Mouse (Mus musculus): Measurements from ENCODE around the gene Usp32. TPM values are rescaled to one million over a fixed set of nuclear protein-coding genes. Genes with fewer than 3 reads are reported as not detected.

Usp32 gene
- polyA plus RNA-seq, 1 experiment, result 54.3 TPM

DNA sequence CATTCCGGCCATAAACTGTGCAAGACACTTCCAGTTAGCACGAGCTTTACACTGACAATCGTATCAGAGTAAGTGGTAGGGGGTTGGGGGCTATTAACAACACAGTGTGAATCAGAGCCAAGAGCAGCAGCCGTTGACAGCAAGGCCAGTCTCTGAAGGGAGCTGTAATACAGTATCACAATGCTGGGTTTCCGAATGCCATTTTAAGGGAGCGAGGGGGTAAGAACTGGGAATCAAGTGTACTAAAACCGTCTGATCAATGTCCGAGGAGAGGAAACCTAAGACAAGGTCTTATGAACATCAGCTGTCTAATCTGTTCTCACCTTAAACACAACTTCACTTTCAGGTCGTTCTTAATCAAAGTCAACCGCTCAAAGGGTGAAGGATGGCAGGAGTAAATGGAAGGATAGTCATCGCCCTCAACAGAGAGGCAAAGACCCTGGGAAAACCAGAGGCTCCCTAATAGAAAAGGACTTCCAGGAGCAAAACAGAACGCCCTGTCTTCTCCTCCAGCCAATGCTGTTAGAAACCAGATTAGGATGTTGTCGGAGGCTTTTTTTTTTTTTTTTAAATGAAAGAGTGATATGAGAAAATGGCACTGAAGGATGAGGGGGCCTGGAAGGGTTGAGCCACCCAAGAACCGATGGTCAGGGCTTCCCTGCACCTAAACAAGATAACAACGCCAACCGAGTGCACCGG lies 1.0 kb downstream of the Usp32 start:
- TF ChIP-seq CTCF (IDR thresholded peaks at IDR 0.05; ENCODE audit: control insufficient read depth, insufficient read depth, low read length) (no peak), POLR2A (IDR thresholded peaks at IDR 0.05; ENCODE audit: borderline replicate concordance, control insufficient read depth, low read depth, low read length) (no peak)
- peak overlapping the region; percentile 99 for H3K4me3 ChIP-seq (replicated peaks; ENCODE audit: control insufficient read depth, low read depth, low read length)
- H3K27ac ChIP-seq (ENCODE audit: control insufficient read depth, insufficient read depth, low read depth, low read length, poor library complexity), result peak overlapping the region; percentile 91
- WGBS, result 6% methylated on average over 17 of the region's 17 CpGs
- no peaks in the 10 kb centered on the region; the same call in 1 of the 2 replicates for H3K4me1 ChIP-seq (ENCODE audit: control insufficient read depth, insufficient read depth, low read length)

DNA sequence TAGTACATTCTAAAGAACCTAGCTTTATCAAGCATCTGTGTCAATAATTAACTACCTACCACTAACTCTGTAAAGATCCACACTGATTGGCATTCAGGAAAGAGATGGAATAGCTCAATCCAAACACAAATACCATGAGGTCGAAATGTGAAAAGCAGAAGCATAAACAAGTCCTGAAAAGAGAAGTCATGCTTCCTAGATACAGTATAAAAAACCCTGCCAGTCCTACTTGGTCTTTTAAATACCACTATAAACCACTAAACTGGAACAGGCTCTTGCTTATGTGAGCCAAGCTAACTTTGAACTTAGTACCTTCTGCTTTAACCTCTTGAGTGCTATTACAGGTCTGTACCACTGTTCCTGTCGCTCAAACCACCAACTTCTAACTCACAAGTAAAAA lies 8.4 kb downstream of the Usp32 start:
- Histone ChIP-seq H3K4me1 (ENCODE audit: control insufficient read depth, insufficient read depth, low read length) (no peaks in the 10 kb centered on the region; the same call in 1 of the 2 replicates), H3K27ac (ENCODE audit: control insufficient read depth, insufficient read depth, low read depth, low read length, poor library complexity) (no peak overlapping the region), H3K4me3 (replicated peaks; ENCODE audit: control insufficient read depth, low read depth, low read length) (no peak overlapping the region)
- 10% methylated on average over 2 of the region's 2 CpGs for WGBS
- TF ChIP-seq CTCF (IDR thresholded peaks at IDR 0.05; ENCODE audit: control insufficient read depth, insufficient read depth, low read length) (no peak), POLR2A (IDR thresholded peaks at IDR 0.05; ENCODE audit: borderline replicate concordance, control insufficient read depth, low read depth, low read length) (no peak)

DNA sequence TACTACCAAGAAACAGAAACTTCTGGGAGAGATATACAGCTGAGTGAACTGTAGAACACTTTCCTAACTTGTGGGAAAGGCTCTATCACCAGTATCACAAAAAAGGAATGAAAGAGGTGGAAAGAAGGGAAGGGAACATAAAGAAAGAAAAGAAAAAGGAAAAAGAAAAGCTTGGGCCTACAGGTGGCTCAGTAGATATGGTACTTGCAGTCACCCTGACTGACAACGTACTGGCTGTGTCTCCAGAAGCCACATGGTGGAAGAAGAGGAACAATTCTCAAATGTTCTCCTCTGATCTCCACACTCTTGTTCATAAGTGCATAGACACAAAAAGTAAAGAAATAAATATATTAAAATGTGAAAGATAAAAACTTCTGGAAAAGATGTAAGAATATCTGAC lies 11.1 kb downstream of the Usp32 start:
- Histone ChIP-seq H3K4me1 (ENCODE audit: control insufficient read depth, insufficient read depth, low read length) (no peaks in the 10 kb centered on the region; the same call in 1 of the 2 replicates), H3K27ac (ENCODE audit: control insufficient read depth, insufficient read depth, low read depth, low read length, poor library complexity) (no peak overlapping the region), H3K4me3 (replicated peaks; ENCODE audit: control insufficient read depth, low read depth, low read length) (no peak overlapping the region)
- TF ChIP-seq CTCF (IDR thresholded peaks at IDR 0.05; ENCODE audit: control insufficient read depth, insufficient read depth, low read length), result no peak
- TF ChIP-seq POLR2A (IDR thresholded peaks at IDR 0.05; ENCODE audit: borderline replicate concordance, control insufficient read depth, low read depth, low read length), result no peak
- 33% methylated on average over 1 of the region's 1 CpGs for WGBS

DNA sequence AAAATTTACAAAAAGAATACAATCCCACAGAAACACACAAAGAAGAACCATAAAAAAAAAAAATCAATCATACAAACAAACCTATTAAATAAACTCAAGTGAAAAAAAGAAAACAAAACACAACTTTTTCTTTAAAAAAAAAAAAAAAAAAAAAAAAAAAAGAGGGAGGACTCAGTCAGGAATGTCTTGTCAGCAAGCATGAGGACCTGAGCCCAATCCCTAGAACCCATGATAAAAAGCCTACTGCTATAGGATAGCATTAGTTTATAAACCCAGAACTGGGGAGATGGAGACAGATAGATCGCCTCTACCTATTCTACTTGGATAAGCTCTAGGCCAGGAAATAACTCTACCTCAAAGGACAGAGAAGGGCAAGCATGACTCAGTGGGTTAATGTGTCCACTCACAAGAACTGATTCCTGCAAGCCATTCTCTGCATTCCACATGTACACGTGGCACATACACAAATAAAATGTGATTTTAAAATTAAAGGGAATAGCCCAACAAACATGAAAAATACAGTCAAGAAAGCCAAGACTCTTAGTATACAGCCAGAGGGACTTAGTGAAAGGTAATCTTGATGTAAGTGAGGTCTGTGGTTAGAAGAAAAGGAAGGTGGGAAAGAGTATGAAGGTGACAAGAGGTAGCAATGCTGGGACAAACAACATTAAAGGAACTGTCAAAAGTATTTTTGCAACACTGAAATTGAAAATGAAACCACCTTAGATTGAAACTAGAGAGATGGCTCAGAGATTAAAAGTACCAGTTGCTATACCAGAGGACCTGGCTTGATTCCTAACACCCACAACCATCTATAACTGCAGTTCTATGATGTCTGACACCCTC lies 13.5 kb downstream of the Usp32 start:
- Histone ChIP-seq H3K27ac (ENCODE audit: control insufficient read depth, insufficient read depth, low read depth, low read length, poor library complexity) (no peak overlapping the region), H3K4me1 (ENCODE audit: control insufficient read depth, insufficient read depth, low read length) (peaks cover 2% of the 10 kb centered on the region; the same call in 1 of the 2 replicates), H3K4me3 (replicated peaks; ENCODE audit: control insufficient read depth, low read depth, low read length) (no peak overlapping the region)
- WGBS, result 49% methylated on average over 2 of the region's 2 CpGs
- TF ChIP-seq CTCF (IDR thresholded peaks at IDR 0.05; ENCODE audit: control insufficient read depth, insufficient read depth, low read length), result no peak
- TF ChIP-seq POLR2A (IDR thresholded peaks at IDR 0.05; ENCODE audit: borderline replicate concordance, control insufficient read depth, low read depth, low read length), result no peak

DNA sequence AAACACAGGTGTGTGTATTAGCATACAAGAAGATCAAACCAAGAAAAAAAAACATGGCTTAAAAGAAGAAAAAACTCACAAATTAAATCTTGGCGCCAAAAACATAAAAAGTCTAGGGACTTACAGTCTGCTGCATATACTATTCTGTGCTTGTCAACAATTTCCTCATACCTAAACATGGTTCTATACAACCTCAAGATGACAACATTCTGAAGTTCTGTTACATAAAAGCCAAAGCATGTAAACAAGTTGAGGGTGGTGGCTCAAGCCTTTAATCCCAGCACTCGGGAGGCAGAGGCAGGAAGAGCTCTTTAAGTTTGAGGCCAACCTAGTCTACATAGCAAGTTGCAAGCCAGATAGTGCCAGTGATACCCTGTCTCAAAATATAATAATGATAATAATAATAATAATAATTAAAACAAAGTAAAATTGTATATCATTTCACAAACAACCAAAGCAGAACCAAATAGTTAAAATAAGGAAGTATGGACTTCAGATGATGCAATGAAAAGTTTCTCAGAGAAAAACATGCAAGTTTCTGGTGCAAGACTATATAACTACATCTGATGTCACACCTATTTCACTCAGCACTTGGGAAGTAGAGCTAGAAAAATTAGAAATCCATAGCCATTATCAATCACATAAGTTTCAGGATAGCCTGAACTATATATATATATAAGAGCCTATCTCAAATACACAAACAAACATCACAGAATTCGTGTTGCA lies 16.5 kb downstream of the Usp32 start:
- WGBS, result 64% methylated on average over 3 of the region's 3 CpGs
- H3K27ac ChIP-seq (ENCODE audit: control insufficient read depth, insufficient read depth, low read depth, low read length, poor library complexity), result peak overlapping the region; percentile 63; the same call in 1 of the 2 replicates
- peaks cover 2% of the 10 kb centered on the region; the same call in 1 of the 2 replicates for H3K4me1 ChIP-seq (ENCODE audit: control insufficient read depth, insufficient read depth, low read length)

DNA sequence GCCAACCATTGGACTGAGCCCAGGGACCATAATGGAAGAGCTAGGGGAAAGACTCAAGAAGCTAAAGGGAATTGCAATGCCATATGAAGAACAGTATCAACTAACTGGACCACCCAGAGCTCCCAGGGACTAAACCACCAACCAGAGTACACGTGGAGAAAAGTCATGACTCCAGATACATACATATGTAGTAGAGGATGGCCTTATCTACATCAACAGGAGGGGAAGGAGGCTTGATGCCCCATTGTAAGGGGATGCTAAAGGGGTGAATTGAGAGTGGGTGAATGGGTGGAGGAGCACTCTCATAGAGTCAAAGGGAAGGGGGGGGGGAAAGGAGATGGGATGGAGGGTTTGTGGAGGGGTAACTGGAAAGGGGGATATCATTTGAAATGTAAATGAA lies 17.9 kb downstream of the Usp32 start:
- H3K27ac ChIP-seq (ENCODE audit: control insufficient read depth, insufficient read depth, low read depth, low read length, poor library complexity), result no peak overlapping the region
- H3K4me1 ChIP-seq (ENCODE audit: control insufficient read depth, insufficient read depth, low read length), result peaks cover 2% of the 10 kb centered on the region; the same call in 1 of the 2 replicates
- TF ChIP-seq CTCF (IDR thresholded peaks at IDR 0.05; ENCODE audit: control insufficient read depth, insufficient read depth, low read length), result no peak
- no peak for TF ChIP-seq POLR2A (IDR thresholded peaks at IDR 0.05; ENCODE audit: borderline replicate concordance, control insufficient read depth, low read depth, low read length)
- WGBS, result 67% methylated on average over 1 of the region's 1 CpGs
- H3K4me3 ChIP-seq (replicated peaks; ENCODE audit: control insufficient read depth, low read depth, low read length), result no peak overlapping the region

More for the DNA sequence above, 16.5 kb downstream of the Usp32 start:
- TF ChIP-seq POLR2A (IDR thresholded peaks at IDR 0.05; ENCODE audit: borderline replicate concordance, control insufficient read depth, low read depth, low read length) (no peak), CTCF (IDR thresholded peaks at IDR 0.05; ENCODE audit: control insufficient read depth, insufficient read depth, low read length) (no peak)
- peak overlapping the region; percentile 48 for H3K4me3 ChIP-seq (replicated peaks; ENCODE audit: control insufficient read depth, low read depth, low read length)

DNA sequence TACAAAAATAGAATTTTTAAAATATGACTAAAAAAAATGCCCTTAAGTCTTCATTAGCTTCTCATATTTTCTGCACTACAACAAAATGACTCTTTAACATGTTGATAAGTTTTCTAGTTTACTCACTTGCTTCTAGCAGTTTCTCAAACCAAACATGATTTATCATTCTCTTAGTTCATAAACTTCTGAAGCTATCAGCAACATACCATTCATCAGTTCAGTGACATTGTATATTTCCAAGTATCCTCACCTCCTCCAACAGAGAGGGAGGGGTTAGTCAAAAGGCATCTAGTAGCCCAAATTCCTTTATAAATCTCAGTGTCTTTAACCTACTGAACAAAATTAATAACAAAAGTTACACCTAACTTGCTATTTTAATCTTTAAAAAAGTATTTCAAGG lies 22.8 kb downstream of the Usp32 start:
- H3K4me3 ChIP-seq (replicated peaks; ENCODE audit: control insufficient read depth, low read depth, low read length), result no peak overlapping the region
- H3K4me1 ChIP-seq (ENCODE audit: control insufficient read depth, insufficient read depth, low read length), result no peaks in the 10 kb centered on the region; the same call in 1 of the 2 replicates
- no peak overlapping the region for H3K27ac ChIP-seq (ENCODE audit: control insufficient read depth, insufficient read depth, low read depth, low read length, poor library complexity)
- TF ChIP-seq POLR2A (IDR thresholded peaks at IDR 0.05; ENCODE audit: borderline replicate concordance, control insufficient read depth, low read depth, low read length) (no peak), CTCF (IDR thresholded peaks at IDR 0.05; ENCODE audit: control insufficient read depth, insufficient read depth, low read length) (no peak)

Data from bone marrow, adult 2 months (tissue).